ENCODE assay signal across 16 mouse cellular contexts in the genomic region with DNA sequence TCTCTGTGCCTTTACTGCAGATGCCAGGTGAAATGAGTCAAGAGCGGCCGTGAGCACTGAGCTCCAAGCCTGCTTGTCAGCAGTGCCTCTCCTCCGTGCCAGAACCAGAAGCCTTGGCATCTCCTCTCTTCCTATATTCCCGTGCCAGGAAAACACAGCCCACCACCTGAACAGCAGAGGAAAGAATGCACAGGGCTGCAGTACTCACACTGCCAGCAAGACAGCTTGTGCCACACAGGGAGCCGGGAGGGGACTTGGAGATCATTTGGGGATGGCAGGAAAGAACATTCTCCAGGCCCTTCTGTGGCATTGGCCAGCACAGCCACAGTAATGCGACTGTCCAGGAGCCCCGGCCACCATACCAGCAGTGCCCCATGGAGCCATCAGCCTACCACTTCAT. TPM values are rescaled to one million over a fixed set of nuclear protein-coding genes. Genes with fewer than 3 reads are reported as not detected.
DNase-seq lines count a peak whose midpoint lies in the region; ATAC-seq and TF ChIP-seq lines count a peak whose summit lies in the region.
"Had no signal": no experiment of that assay in that cellular context is flagged by ENCODE, and none has a peak within 500 bp of the region (broad histone marks: within the 10 kb centered on the region; RNA-seq: fewer than 3 reads in every experiment).

No protein-coding gene starts in this region.

- H3K36me3 ChIP-seq in midbrain, postnatal 0 days (ENCODE audit: insufficient read depth, low read length): 0 out of 2 replicates have a peak, but pooled peaks cover 3% of the 10 kb centered on the region
- no peaks in the 10 kb centered on the region for H3K36me3 ChIP-seq in midbrain, embryonic 10.5 days
- H3K36me3 ChIP-seq: midbrain, embryonic 13.5 days had no signal

- no peaks in the 10 kb centered on the region for H3K27me3 ChIP-seq in midbrain, postnatal 0 days (ENCODE audit: insufficient read depth, low read length)
- H3K27me3 ChIP-seq in midbrain, embryonic 10.5 days (ENCODE audit: low read depth, poor library complexity, severe bottlenecking): no peaks in the 10 kb centered on the region
- H3K27me3 ChIP-seq: liver, embryonic 13.5 days; midbrain, embryonic 13.5 days had no signal

- peak; percentile 85 for ATAC-seq in frontal cortex, adult (ENCODE audit: low TSS enrichment)
- no peak; the same call in 1 of the 2 replicates for ATAC-seq in midbrain, postnatal 0 days (ENCODE audit: low FRiP score)
- ATAC-seq: inflammation-experienced regulatory T-cells, adult 6 months; midbrain, embryonic 13.5 days had no signal

- H3K9me3 ChIP-seq in midbrain, postnatal 0 days (ENCODE audit: low read length): no peaks in the 10 kb centered on the region
- no peaks in the 10 kb centered on the region for H3K9me3 ChIP-seq in midbrain, embryonic 10.5 days (replicated peaks)
- H3K9me3 ChIP-seq: liver, embryonic 13.5 days; midbrain, embryonic 13.5 days had no signal

- H3K9ac ChIP-seq in midbrain, postnatal 0 days (replicated peaks; ENCODE audit: low read length, poor library complexity, severe bottlenecking): no peak overlapping the region
- H3K9ac ChIP-seq: liver, embryonic 13.5 days; midbrain, embryonic 13.5 days had no signal

- H3K27ac ChIP-seq in midbrain, postnatal 0 days (ENCODE audit: low read depth, low read length): no peak overlapping the region
- H3K27ac ChIP-seq in midbrain, embryonic 10.5 days (replicated peaks): no peak overlapping the region
- H3K27ac ChIP-seq: liver, embryonic 13.5 days; midbrain, embryonic 13.5 days; stomach, postnatal 0 days had no signal

- DNase-seq in frontal cortex, postnatal 10 days (ENCODE audit: low spot score in 2 of 2): no peak
- peak; percentile 78 for DNase-seq in midbrain, postnatal 0 days (ENCODE audit: low spot score)
- DNase-seq in midbrain, embryonic 10.5 days (ENCODE audit: low spot score): no peak
- DNase-seq in cerebellum, postnatal 14 days: peak; percentile 93 to 98
- DNase-seq in right cerebral cortex, postnatal 25 days: peak; percentile 60
- no peak for DNase-seq in lung, postnatal 14 days
- DNase-seq in adrenal gland, postnatal 4 days (ENCODE audit: low spot score in 2 of 2): no peak
- DNase-seq: adrenal gland, postnatal 36 days; B cell, adult 2 months; kidney, postnatal 25 days; liver, embryonic 13.5 days; lung, postnatal 10 days had no signal

- no peak overlapping the region for H3K4me3 ChIP-seq in midbrain, postnatal 0 days (ENCODE audit: low read depth, low read length)
- H3K4me3 ChIP-seq in midbrain, embryonic 10.5 days: no peak overlapping the region
- H3K4me3 ChIP-seq: liver, embryonic 13.5 days; midbrain, embryonic 13.5 days had no signal

- no peak for TF ChIP-seq CTCF in midbrain, postnatal 0 days (IDR thresholded peaks at IDR 0.05)

- 87% methylated on average over 7 of the region's 7 CpGs for WGBS in midbrain, postnatal 0 days
- 94% methylated on average over 7 of the region's 7 CpGs for WGBS in midbrain, embryonic 10.5 days

- H3K4me2 ChIP-seq in midbrain, postnatal 0 days (ENCODE audit: low read depth, low read length, poor library complexity, severe bottlenecking): no peak overlapping the region
- H3K4me2 ChIP-seq: liver, embryonic 13.5 days; midbrain, embryonic 13.5 days had no signal

- H3K4me1 ChIP-seq in midbrain, postnatal 0 days (ENCODE audit: insufficient read depth, low read length): 0 out of 2 replicates have a peak, but pooled peaks cover 7% of the 10 kb centered on the region
- H3K4me1 ChIP-seq in midbrain, embryonic 10.5 days: peaks cover 30% of the 10 kb centered on the region
- H3K4me1 ChIP-seq: liver, embryonic 13.5 days had no signal

RNA-seq across cellular contexts. Expression of gene Ggact, which starts 27.7 kb away (rescaled TPM):
- total RNA-seq in midbrain, postnatal 0 days (2014; rRNA removed): 23.3 and 24.2 TPM in 2 replicates
- 24.0 and 25.4 TPM in 2 replicates for polyA plus RNA-seq in midbrain, postnatal 0 days (2015; fragmentation: Nextera tagmentation; extraction: Ambion mirVana)
- polyA plus RNA-seq in midbrain, embryonic 10.5 days (2016; fragmentation: Nextera tagmentation; extraction: Ambion mirVana): 3.2 and 5.3 TPM in 2 replicates
- total RNA-seq in adrenal gland, postnatal 4 days (2021): 10 to 100 TPM; 43.9 to 49.2 TPM

Comparison
In these comparisons a context has a peak if more than half of its experiments do, and no peak if none do; other contexts are left out.
1. DNase-seq: peak in midbrain, postnatal 0 days (single experiment), cerebellum, postnatal 14 days (2 of 2) and right cerebral cortex, postnatal 25 days (single experiment); none in frontal cortex, postnatal 10 days (0 of 2), midbrain, embryonic 10.5 days (single experiment), lung, postnatal 14 days (single experiment) and adrenal gland, postnatal 4 days (0 of 2).